Mouse (Mus musculus) adrenal gland, postnatal 14 days (tissue): ENCODE measurements around the gene Vkorc1l1. TPM values are rescaled to one million over a fixed set of nuclear protein-coding genes. Genes with fewer than 3 reads are reported as not detected.

ENCODE experiments used
- total RNA-seq: library from RNA; stranded (reverse); gene quantifications from 2 replicates; pipeline ENCODE4 v1.2.3, GENCODE M21; 2021

Vkorc1l1 gene
- total RNA-seq, 1 experiment from 2014 or later, result 30.1 TPM

Other genes with a start within 250 kb of the Vkorc1l1 start
- gene Sept14, start 233.5 kb upstream of the Vkorc1l1 start, total RNA-seq, result not detected in 2 replicates
- gene Mrps17, start 226.5 kb upstream of the Vkorc1l1 start, total RNA-seq, result 90.9 and 98.1 TPM in 2 replicates
- gene Nipsnap2, start 216.9 kb upstream of the Vkorc1l1 start, total RNA-seq, result 116 and 119 TPM in 2 replicates
- 25.3 and 26.7 TPM in 2 replicates for gene Psph, start 154.5 kb upstream of the Vkorc1l1 start, total RNA-seq
- gene Sumf2, start 95.0 kb upstream of the Vkorc1l1 start, total RNA-seq, result 39.5 and 44.8 TPM in 2 replicates
- gene Chchd2, start 54.5 kb upstream of the Vkorc1l1 start, total RNA-seq, result 932 and 939 TPM in 2 replicates
- 1.6 and 1.7 TPM in 2 replicates for gene Zbed5, start 46.2 kb upstream of the Vkorc1l1 start, total RNA-seq
- gene Phkg1, start 43.4 kb upstream of the Vkorc1l1 start, total RNA-seq, result 1.2 and 1.7 TPM in 2 replicates
- gene Nupr1l, start 33.4 kb upstream of the Vkorc1l1 start, total RNA-seq, result 4.3 and 5.9 TPM in 2 replicates
- 40.0 and 41.2 TPM in 2 replicates for gene Gusb, start 61.1 kb downstream of the Vkorc1l1 start, total RNA-seq
- gene Asl, start 87.3 kb downstream of the Vkorc1l1 start, total RNA-seq, result 131 and 168 TPM in 2 replicates
- 35.9 and 38.6 TPM in 2 replicates for gene Crcp, start 87.3 kb downstream of the Vkorc1l1 start, total RNA-seq
- 32.5 and 35.5 TPM in 2 replicates for gene Tpst1, start 131.4 kb downstream of the Vkorc1l1 start, total RNA-seq
- 8.7 and 10.0 TPM in 2 replicates for gene Kctd7, start 202.9 kb downstream of the Vkorc1l1 start, total RNA-seq
- 40.6 and 42.7 TPM in 2 replicates for gene Rabgef1, start 229.8 kb downstream of the Vkorc1l1 start, total RNA-seq